Mouse (Mus musculus): ENCODE measurements around the gene Ankrd36. TPM values are rescaled to one million over a fixed set of nuclear protein-coding genes. Genes with fewer than 3 reads are reported as not detected.

Gene Ankrd36
- under 1 TPM in 1 of 2 experiments, not detected in 1; 0.20 TPM for polyA plus RNA-seq (2017; shearing (Covaris generic))

DNA sequence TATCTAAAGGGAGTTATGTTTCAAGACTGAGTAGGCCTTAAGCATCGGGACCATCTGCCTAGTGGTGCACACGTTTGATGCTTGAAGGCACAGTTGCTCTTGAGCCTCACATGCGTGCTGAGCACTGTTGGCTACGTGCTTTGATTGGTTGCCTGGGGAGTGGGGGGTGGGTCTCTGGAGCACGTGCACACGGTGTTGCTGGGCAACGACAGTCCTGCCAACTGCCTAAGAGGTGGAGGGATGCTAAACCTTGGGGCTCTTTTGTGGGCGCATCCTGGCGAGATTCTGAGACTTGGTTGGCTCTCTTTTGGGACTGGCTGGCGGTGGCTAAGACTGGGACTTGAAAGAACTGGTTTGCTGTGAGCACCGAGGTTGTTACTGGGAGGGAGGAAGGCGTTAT is at the start of gene Ankrd36:
Gene Ankrd36, plus strand, starts transcription at position 211 of the 400 bp plus-strand sequence.

DNA sequence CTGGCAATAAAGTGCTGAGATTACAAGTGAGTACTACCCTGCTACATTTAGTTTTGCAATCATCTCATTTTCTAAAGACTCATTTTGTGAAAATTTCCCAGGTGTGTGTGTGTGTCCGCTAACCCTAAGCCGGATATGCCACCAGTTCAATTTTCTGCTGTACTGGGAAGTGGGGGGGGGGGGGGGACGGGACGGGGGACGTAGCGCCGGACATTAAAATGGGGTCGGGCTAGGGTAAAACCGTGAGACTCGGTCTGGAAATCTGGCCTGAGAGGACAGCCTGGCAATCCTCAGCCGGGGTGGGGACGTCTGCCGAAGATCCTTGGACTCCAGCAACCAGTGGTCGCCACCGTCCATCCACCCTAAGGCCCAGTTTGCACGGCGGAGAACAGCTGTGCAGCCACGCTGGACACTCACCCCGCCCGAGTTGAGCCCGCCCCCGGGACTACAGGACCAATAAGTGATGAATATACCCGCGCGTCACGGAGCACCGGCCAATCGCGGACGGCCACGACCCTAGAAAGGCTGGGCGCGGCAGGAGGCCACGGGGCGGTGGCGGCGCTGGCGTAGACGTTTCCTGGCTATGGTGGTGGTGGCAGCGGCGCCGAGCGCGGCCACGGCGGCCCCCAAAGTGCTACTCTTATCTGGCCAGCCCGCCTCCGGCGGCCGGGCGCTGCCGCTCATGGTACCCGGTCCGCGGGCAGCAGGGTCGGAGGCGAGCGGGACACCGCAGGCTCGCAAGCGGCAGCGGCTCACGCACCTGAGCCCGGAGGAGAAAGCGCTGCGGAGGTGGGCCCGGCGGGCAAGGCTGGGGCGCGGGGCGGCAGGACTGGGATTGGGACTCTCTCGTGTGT is 48.8 kb upstream of the Ankrd36 start, which contains the start of gene Xbp1:
Gene Xbp1, plus strand, starts transcription at position 248 of the 854 bp plus-strand sequence.

GRCm38 (mm10) chr11:5541799-5542481 is 27.5 kb upstream of the Ankrd36 start, which contains the start of gene Ccdc117:
Gene Ccdc117 (minus strand): TSS chr11:5542187.

GRCm38 (mm10) chr11:5715630-5716105 is 146.2 kb downstream of the Ankrd36 start, which contains the start of gene Mrps24:
Gene Mrps24 (minus strand): TSS chr11:5715680.

Other genes with a start within 250 kb of the Ankrd36 start
- 10 to 100 TPM in 1 of 2 experiments, 1 to 10 TPM in 1; 8.2 to 10.8 TPM for gene Znrf3, start 124.8 kb upstream of the Ankrd36 start, polyA plus RNA-seq (2017; shearing (Covaris generic))
- 100 to 1,000 TPM; 148 to 154 TPM for gene Xbp1, start 49.0 kb upstream of the Ankrd36 start, polyA plus RNA-seq (2017; shearing (Covaris generic))
- 10 to 100 TPM; 23.7 to 33.8 TPM for gene Ccdc117, start 27.5 kb upstream of the Ankrd36 start, polyA plus RNA-seq (2017; shearing (Covaris generic))
- gene Mrps24, start 146.0 kb downstream of the Ankrd36 start, polyA plus RNA-seq (2017; shearing (Covaris generic)), result 100 to 1,000 TPM; 161 to 171 TPM
- 10 to 100 TPM; 12.1 to 20.0 TPM for gene Urgcp, start 192.7 kb downstream of the Ankrd36 start, polyA plus RNA-seq (2017; shearing (Covaris generic))
- 100 to 1,000 TPM; 229 to 284 TPM for gene Dbnl, start 218.8 kb downstream of the Ankrd36 start, polyA plus RNA-seq (2017; shearing (Covaris generic))
- gene Pgam2, start 234.0 kb downstream of the Ankrd36 start, polyA plus RNA-seq (2017; shearing (Covaris generic)), result 1 to 10 TPM; 3.6 to 5.2 TPM

Measured in activated CD4-positive, CD25-positive, alpha-beta regulatory T cell (primary cell).